Mouse (Mus musculus) C2C12 (cell line): ENCODE data around the gene Actr1b.

Experiments used
- CEBPB ChIP-seq: IDR thresholded peaks from one replicate; pipeline ENCODE4 v1.6.1; 2011; ENCODE audit warnings: low read depth, mild to moderate bottlenecking, control low read depth, moderate library complexity
- CTCF ChIP-seq: IDR thresholded peaks from one replicate; pipeline ENCODE4 v1.5.1; 2011; ENCODE audit not compliant: control insufficient read depth, insufficient read depth, insufficient read length
- MAX ChIP-seq: IDR thresholded peaks from one replicate; pipeline ENCODE4 v1.6.1; 2011; ENCODE audit warnings: mild to moderate bottlenecking, control low read depth
- MYOG ChIP-seq: IDR thresholded peaks from one replicate; pipeline ENCODE4 v1.6.1; 2011; ENCODE audit not compliant: control insufficient read depth, insufficient read length; ENCODE audit errors: extremely low read depth

- no peak for TF ChIP-seq CTCF
- no peak for TF ChIP-seq CEBPB
- no peak for TF ChIP-seq MYOG
- no peak for TF ChIP-seq MAX
Measured at GRCm38 (mm10) chr1:36680893-36681292, 33.3 kb downstream of the Actr1b start.
